Mouse (Mus musculus) midbrain, embryonic 11.5 days (tissue): ENCODE measurements at regions not wholly inside any gene's neighbourhood (a gene's known extent, or its start where the extent isn't known, plus 50 kb on each side); places are given as distances from the start of the nearest gene placed in this dataset.

Experiments
- ATAC-seq: fragments of 200-750 bp; cut with Nextera tagmentation; 2 replicates; pipeline ENCODE4 v1.8.0; 2017; ENCODE audit warnings: moderate TSS enrichment, moderate library complexity; ENCODE audit not compliant: low FRiP score
- DNase-seq: peaks from one replicate; pipeline ENCODE4 v3.0.0; 2015; ENCODE audit warnings: low spot score; ENCODE audit errors: missing footprints
- H3K27ac ChIP-seq: fragments of 300-500 bp; sonication (generic); 2 replicates; pipeline ENCODE4 v1.5.1; 2014; ENCODE audit warnings: low read depth, low read length
- H3K27me3 ChIP-seq: fragments of 300-500 bp; sonication (generic); 2 replicates; pipeline ENCODE4 v1.6.1; 2014; ENCODE audit warnings: mild to moderate bottlenecking, low read length, moderate library complexity, mixed read lengths; ENCODE audit not compliant: control insufficient read depth, insufficient read depth
- H3K36me3 ChIP-seq: fragments of 300-500 bp; sonication (generic); 2 replicates; pipeline ENCODE4 v1.6.1; 2014; ENCODE audit warnings: mild to moderate bottlenecking, low read length, moderate library complexity, mixed read lengths; ENCODE audit not compliant: control insufficient read depth, insufficient read depth
- H3K4me1 ChIP-seq: fragments of 300-500 bp; sonication (generic); 2 replicates; pipeline ENCODE4 v1.6.1; 2014; ENCODE audit warnings: low read length; ENCODE audit not compliant: control insufficient read depth, insufficient read depth
- H3K4me2 ChIP-seq: fragments of 300-500 bp; sonication (generic); 2 replicates; pipeline ENCODE4 v1.6.1; 2014; ENCODE audit warnings: mild to moderate bottlenecking, moderate library complexity
- H3K4me3 ChIP-seq: fragments of 300-500 bp; sonication (generic); 2 replicates; pipeline ENCODE4 v1.5.1; 2014; ENCODE audit warnings: low read depth, low read length
- H3K9ac ChIP-seq: fragments of 300-500 bp; sonication (generic); 2 replicates; pipeline ENCODE4 v1.6.1; 2014; ENCODE audit warnings: low read length
- H3K9me3 ChIP-seq: fragments of 300-500 bp; sonication (generic); 2 replicates; pipeline ENCODE4 v1.6.1; 2016; ENCODE audit warnings: low read length; ENCODE audit not compliant: control insufficient read depth
- WGBS: fragments of 180-500 bp; shearing (Covaris S2); extraction: QIAGEN DNeasy Blood & Tissue Kit; methylation state at CpG from one replicate; pipeline ENCODE4 v1.1.7; 2014; 5-methylcytosine and 5-hydroxymethylcytosine counted together

- Histone ChIP-seq H3K4me1 (no peaks in the 10 kb centered on the region), H3K27me3 (no peaks in the 10 kb centered on the region), H3K27ac (no peak overlapping the region), H3K36me3 (no peaks in the 10 kb centered on the region), H3K4me3 (no peak overlapping the region), H3K4me2 (no peak overlapping the region), H3K9ac (no peak overlapping the region), H3K9me3 (no peaks in the 10 kb centered on the region)
- WGBS, result 33% methylated on average over 2 of the region's 2 CpGs
- DNase-seq (peak; percentile 82), ATAC-seq (0 out of 2 replicates have a peak, but pooled peaks have one; percentile 52)
Measured at GRCm38 (mm10) chrX:96019556-96019955, 62.8 kb upstream of the Las1l start.

DNA sequence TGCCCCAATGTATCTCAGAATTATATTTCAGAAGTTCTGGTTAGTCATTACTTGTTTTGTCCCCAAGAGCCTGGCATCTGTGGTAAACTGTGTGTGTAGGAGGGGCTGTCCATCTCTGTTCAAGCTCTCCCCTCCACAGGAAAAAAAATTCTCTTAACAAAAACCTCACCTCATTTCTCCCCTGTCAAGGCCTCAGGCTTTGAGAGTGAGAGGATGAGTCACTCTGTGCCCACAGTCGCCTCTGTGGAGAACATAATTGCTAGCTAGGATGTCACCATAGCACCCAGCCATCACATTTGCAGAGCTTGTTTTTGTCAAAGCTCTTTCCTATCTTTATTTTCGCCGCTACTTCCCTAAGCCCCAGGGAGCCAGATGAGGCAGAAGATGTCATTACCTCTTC is 63.6 kb upstream of the Las1l start:
- WGBS, result 87% methylated on average over 3 of the region's 3 CpGs
- DNase-seq (no peak), ATAC-seq (no peak)
- Histone ChIP-seq H3K9ac (no peak overlapping the region), H3K9me3 (no peaks in the 10 kb centered on the region), H3K27ac (no peak overlapping the region), H3K27me3 (no peaks in the 10 kb centered on the region), H3K4me3 (no peak overlapping the region), H3K36me3 (no peaks in the 10 kb centered on the region), H3K4me2 (no peak overlapping the region), H3K4me1 (no peaks in the 10 kb centered on the region)

DNA sequence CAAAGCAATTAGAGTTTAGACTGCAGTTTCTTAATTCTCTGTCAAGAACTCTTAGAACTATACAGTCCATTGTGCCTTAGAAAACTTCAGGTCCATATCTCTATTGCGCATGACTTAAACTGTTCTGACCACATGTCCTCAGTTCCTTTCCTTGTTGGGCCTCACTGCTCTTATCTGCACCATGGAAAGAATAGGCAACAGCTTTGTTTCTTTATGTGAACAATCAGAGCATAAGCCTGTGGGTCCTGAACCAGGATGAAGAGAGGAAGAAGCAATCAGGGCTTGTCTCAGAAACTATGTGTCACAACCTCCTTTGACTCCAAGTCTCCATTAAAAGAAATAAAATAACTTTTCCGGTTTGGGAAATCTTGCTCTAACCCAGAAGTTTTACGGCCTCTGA is 68.6 kb upstream of the Las1l start:
- Histone ChIP-seq H3K9me3 (no peaks in the 10 kb centered on the region), H3K4me2 (no peak overlapping the region), H3K4me3 (no peak overlapping the region), H3K27ac (no peak overlapping the region), H3K9ac (no peak overlapping the region), H3K4me1 (no peaks in the 10 kb centered on the region), H3K27me3 (no peaks in the 10 kb centered on the region), H3K36me3 (no peaks in the 10 kb centered on the region)
- ATAC-seq, result no peak
- 98% methylated on average over 3 of the region's 3 CpGs for WGBS
- DNase-seq, result no peak

GRCm38 (mm10) chrX:96025876-96026275 is 69.1 kb upstream of the Las1l start:
- Histone ChIP-seq H3K4me3 (no peak overlapping the region), H3K4me2 (no peak overlapping the region), H3K27me3 (no peaks in the 10 kb centered on the region), H3K36me3 (no peaks in the 10 kb centered on the region), H3K4me1 (no peaks in the 10 kb centered on the region), H3K9me3 (no peaks in the 10 kb centered on the region), H3K9ac (no peak overlapping the region), H3K27ac (no peak overlapping the region)
- no peak for ATAC-seq
- WGBS, result 82% methylated on average over 5 of the region's 5 CpGs
- no peak for DNase-seq

- DNase-seq, result no peak
Measured at GRCm38 (mm10) chrX:96031591-96031990, 64.3 kb upstream of the Msn start.

DNA sequence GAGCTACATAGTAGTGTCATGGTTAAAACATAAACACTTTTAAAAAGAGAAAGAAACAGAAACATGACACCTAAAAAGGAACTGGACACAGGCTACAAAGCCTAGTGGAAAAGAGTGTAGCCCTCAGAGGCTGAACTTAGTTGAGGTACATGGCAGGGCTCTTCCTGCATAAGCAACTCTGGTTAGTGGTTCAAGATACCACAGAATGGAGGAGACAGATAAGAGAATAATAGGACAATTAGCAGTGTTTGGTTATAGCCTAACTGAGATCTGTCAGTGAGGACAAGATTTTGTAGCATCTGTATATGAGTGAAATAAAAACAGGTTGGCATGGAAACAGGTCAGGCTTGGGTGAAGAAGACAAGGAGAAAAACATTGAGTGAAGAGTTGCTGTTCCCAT is 60.5 kb upstream of the Msn start:
- Histone ChIP-seq H3K9me3 (no peaks in the 10 kb centered on the region), H3K4me1 (no peaks in the 10 kb centered on the region), H3K4me3 (no peak overlapping the region), H3K36me3 (no peaks in the 10 kb centered on the region), H3K27ac (no peak overlapping the region), H3K9ac (no peak overlapping the region), H3K4me2 (no peak overlapping the region), H3K27me3 (no peaks in the 10 kb centered on the region)
- no peak for ATAC-seq
- DNase-seq, result no peak

More at GRCm38 (mm10) chrX:96031591-96031990, 64.3 kb upstream of the Msn start:
- Histone ChIP-seq H3K4me1 (no peaks in the 10 kb centered on the region), H3K4me2 (no peak overlapping the region), H3K27me3 (no peaks in the 10 kb centered on the region), H3K9ac (no peak overlapping the region), H3K27ac (no peak overlapping the region), H3K36me3 (no peaks in the 10 kb centered on the region), H3K9me3 (no peaks in the 10 kb centered on the region), H3K4me3 (no peak overlapping the region)
- 68% methylated on average over 5 of the region's 5 CpGs for WGBS
- ATAC-seq, result no peak

DNA sequence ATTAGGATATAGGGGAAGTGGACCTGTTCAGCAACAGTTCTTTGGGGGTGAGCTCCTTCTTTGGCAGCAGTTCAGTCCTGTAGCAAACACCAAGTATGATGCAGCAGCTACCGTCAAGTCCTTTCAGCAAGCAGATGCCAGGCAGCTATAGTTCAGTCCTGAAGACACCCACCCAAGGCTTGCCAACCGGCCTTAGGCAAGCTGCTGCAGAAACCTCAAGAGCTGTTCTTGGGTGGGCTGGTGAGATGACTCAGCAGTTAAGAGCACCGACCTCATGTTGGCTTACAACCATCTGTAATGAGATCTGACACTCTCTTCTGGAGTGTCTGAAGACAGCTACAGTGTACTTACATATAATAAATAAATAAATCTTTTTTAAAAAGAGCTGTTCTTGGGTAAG is 53.6 kb upstream of the Msn start:
- Histone ChIP-seq H3K4me1 (no peaks in the 10 kb centered on the region), H3K27me3 (no peaks in the 10 kb centered on the region), H3K4me3 (no peak overlapping the region), H3K36me3 (no peaks in the 10 kb centered on the region), H3K4me2 (no peak overlapping the region), H3K9me3 (no peaks in the 10 kb centered on the region), H3K27ac (no peak overlapping the region), H3K9ac (no peak overlapping the region)
- no peak for DNase-seq
- WGBS, result 66% methylated on average over 3 of the region's 3 CpGs
- ATAC-seq, result no peak
